Mouse (Mus musculus) embryonic fibroblast, embryonic 13.5 days (primary cell): Measurements from ENCODE around the gene Ftcd.

ENCODE experiments used
- CTCF ChIP-seq: IDR thresholded peaks from 2 replicates; pipeline ENCODE4 v1.5.1; 2011; ENCODE audit warnings: mild to moderate bottlenecking, control low read depth, low read length, moderate library complexity, borderline replicate concordance; ENCODE audit not compliant: insufficient read depth
- POLR2A ChIP-seq: IDR thresholded peaks from 2 replicates; pipeline ENCODE4 v1.6.1; 2011; ENCODE audit warnings: low read depth, mild to moderate bottlenecking, control low read depth, low read length, moderate library complexity

DNA sequence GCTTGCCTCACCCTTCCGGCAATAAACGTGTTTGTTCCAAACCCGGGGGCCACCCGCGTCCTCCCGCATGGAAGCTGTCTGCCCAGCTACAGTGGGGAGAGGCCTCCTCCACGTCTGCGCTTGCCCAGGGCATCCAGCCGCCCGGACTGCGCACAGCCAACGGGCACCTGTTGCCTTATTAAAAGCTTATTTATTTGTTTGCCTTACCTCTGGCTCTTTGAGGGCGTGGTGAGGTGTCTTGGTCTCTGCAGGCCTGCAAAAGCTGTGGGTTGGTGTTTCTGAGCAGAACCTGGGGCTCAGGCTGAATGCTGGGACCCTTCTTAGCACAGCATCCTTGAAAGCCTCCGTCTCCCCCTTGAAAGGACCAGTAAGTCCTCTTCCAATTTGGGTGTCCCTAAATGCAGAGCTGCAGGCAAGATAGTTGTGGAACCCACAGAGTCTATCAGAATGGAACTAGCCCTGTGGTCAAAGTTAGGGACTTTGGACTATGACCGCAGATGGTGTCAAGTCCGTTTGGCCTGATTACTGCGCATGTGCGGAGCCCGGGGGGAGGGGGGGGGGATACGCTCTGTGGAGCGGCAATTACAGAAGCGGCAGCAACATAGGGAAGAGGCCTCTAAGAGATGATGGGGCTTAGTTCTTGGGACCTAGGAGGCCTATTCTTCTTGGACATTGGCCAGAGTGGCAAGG lies 5.3 kb upstream of the Ftcd start:
- no peak for TF ChIP-seq CTCF
- TF ChIP-seq POLR2A: no peak
